Mouse (Mus musculus): ENCODE measurements around the gene Ntsr1. TPM values are rescaled to one million over a fixed set of nuclear protein-coding genes. Genes with fewer than 3 reads are reported as not detected.

Gene Ntsr1
- polyA plus RNA-seq, 1 experiment from 2014 or later, result 2.8 TPM

GRCm38 (mm10) chr2:180569028-180569643 is 69.4 kb downstream of the Ntsr1 start:
- H3K36me3 ChIP-seq, result no peaks in the 10 kb centered on the region
- WGBS, result 22% methylated on average over 3 of the region's 3 CpGs
- no peak overlapping the region for H3K9ac ChIP-seq
- peaks cover 16% of the 10 kb centered on the region for H3K27me3 ChIP-seq (replicated peaks)
- peaks cover 6% of the 10 kb centered on the region; the same call in 1 of the 2 replicates for H3K4me1 ChIP-seq (replicated peaks)
- no peak overlapping the region for H3K4me2 ChIP-seq (replicated peaks)
- H3K9me3 ChIP-seq, result no peaks in the 10 kb centered on the region
- H3K27ac ChIP-seq, result no peak overlapping the region
- ATAC-seq, result peak; percentile 67
- no peak overlapping the region for H3K4me3 ChIP-seq (replicated peaks)

- no peak for ATAC-seq
- no peak overlapping the region for H3K4me3 ChIP-seq (replicated peaks)
- H3K36me3 ChIP-seq, result no peaks in the 10 kb centered on the region
- 64% methylated on average over 4 of the region's 4 CpGs for WGBS
- no peaks in the 10 kb centered on the region for H3K4me1 ChIP-seq (replicated peaks)
- no peak overlapping the region for H3K27ac ChIP-seq
- H3K4me2 ChIP-seq (replicated peaks), result no peak overlapping the region
- H3K9ac ChIP-seq, result no peak overlapping the region
- H3K9me3 ChIP-seq, result no peaks in the 10 kb centered on the region
- peaks cover 18% of the 10 kb centered on the region for H3K27me3 ChIP-seq (replicated peaks)
These were observed 76.7 kb downstream of the Ntsr1 start for GRCm38 (mm10) chr2:180576482-180576881.

DNA sequence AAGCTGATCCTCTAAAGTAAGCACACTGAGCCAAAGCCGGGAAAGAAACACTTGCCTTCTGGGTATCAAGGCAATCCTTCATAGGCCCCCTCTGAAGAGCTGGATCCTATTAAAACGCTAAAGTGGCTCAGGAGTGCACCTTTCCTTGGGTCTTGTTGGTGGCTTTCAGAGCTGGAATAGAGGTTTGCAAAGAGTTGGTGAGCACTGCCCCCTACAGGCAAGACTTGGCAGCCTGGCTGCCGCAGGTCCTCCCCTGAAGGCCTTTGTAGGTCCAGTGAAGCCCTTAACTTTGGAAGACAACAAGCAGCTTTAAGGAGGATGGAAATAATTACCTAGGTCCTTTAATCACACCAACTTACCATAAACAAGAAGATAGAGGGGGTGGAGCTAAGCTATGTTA is 78.9 kb downstream of the Ntsr1 start:
- peaks cover 18% of the 10 kb centered on the region for H3K27me3 ChIP-seq (replicated peaks)
- H3K9ac ChIP-seq, result no peak overlapping the region
- H3K4me2 ChIP-seq (replicated peaks), result no peak overlapping the region
- H3K9me3 ChIP-seq, result no peaks in the 10 kb centered on the region
- no peak for ATAC-seq
- peaks cover 6% of the 10 kb centered on the region for H3K4me1 ChIP-seq (replicated peaks)
- no peak overlapping the region for H3K27ac ChIP-seq
- no peaks in the 10 kb centered on the region for H3K36me3 ChIP-seq
- no peak overlapping the region for H3K4me3 ChIP-seq (replicated peaks)
- 6% methylated on average over 3 of the region's 3 CpGs for WGBS

DNA sequence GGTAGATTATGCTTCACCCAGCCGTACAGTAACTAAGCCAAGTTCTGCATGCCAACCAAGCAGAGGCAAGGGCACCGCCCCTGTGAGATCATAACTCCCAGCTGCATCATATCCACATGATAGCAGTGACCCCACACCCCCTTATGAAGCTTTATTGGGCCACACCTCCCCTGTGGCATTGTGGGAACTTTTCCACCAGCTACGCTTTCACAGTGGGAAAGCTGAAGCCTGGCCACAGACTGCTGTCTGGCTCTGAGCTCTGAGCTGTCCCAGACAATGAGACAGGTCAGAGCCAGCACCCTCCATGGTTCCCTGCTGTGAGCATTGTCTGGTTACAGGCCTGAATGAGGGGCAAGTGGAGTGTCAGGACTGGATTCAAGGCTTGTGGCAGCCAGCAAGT is 81.2 kb downstream of the Ntsr1 start, which contains the start of gene Mrgbp:
Mrgbp (plus strand) TSS at position 303 of the 400 bp plus-strand sequence.
- H3K4me2 ChIP-seq (replicated peaks), result no peak within 1 kb of the TSS
- ATAC-seq, result no peak
- H3K9me3 ChIP-seq, result no peaks in the 10 kb centered on the region
- 69% methylated on average over 3 of the region's 3 CpGs for WGBS
- peaks cover 18% of the 10 kb centered on the region for H3K27me3 ChIP-seq (replicated peaks)
- no peak within 1 kb of the TSS for H3K27ac ChIP-seq
- H3K36me3 ChIP-seq, result peaks cover 13% of the 10 kb centered on the region
- no peak within 1 kb of the TSS for H3K4me3 ChIP-seq (replicated peaks)
- peaks cover 11% of the 10 kb centered on the region for H3K4me1 ChIP-seq (replicated peaks)
- H3K9ac ChIP-seq, result no peak within 1 kb of the TSS

DNA sequence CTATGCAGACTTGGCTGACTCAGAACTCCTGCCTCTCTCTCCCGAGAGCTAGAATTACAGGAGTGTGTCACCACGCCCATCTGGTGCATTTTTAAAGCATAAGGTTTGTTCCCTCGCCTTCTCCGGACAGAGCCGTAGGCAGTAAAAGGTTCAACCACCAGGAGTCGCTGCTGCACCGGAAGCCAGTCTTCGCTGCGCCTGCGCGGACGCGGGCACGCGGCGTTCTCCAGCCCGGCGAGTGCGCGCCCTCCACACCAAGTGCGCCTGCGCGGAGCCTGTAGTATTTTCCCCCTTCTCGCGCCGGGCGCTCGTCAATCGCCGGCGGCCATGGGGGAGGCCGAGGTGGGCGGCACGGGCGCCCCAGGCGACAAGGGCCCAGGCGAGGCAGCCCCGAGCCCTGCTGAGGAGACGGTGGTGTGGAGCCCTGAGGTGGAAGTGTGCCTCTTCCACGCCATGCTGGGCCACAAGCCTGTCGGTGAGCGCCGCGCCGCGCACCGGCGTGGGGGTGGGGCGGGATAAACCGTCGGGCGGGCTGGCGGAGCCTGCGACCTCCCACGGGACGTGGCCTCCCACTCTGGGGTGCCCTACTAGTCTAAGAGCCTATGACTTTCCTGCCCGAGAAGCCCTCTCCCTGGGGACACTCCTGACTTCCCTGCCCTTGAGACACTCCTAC is 82.8 kb downstream of the Ntsr1 start:
- Histone ChIP-seq H3K36me3 (peaks cover 20% of the 10 kb centered on the region), H3K9ac (peak overlapping the region; percentile 99), H3K4me1 (replicated peaks) (peaks cover 11% of the 10 kb centered on the region), H3K27me3 (replicated peaks) (peaks cover 9% of the 10 kb centered on the region), H3K9me3 (no peaks in the 10 kb centered on the region), H3K4me3 (replicated peaks) (peak overlapping the region; percentile 90), H3K27ac (0 out of 2 replicates have a peak overlapping the region, but pooled peaks have one; percentile 60), H3K4me2 (replicated peaks) (peak overlapping the region; percentile 75)
- WGBS, result under 1% methylated on average over 57 of the region's 57 CpGs
- peak; percentile 90 for ATAC-seq

DNA sequence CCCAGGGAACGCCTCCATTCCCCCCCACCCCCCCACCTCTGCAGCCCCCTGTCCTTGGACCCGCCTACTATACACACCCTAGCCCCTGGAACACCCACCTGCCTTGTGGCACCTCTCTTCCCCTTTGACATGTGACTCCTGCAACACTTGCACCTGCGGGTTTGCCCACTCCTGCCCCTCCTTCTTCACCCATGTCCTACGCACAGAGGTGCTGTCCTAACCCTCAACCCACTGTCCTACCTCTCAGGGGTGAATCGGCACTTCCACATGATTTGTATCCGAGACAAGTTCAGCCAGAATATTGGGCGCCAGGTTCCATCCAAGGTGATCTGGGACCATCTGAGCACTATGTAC is 83.4 kb downstream of the Ntsr1 start:
- Histone ChIP-seq H3K27me3 (replicated peaks) (peaks cover 4% of the 10 kb centered on the region; the same call in 1 of the 2 replicates), H3K36me3 (peaks cover 20% of the 10 kb centered on the region), H3K4me2 (replicated peaks) (peak overlapping the region; percentile 75), H3K4me1 (replicated peaks) (peaks cover 11% of the 10 kb centered on the region), H3K9me3 (no peaks in the 10 kb centered on the region), H3K4me3 (replicated peaks) (peak overlapping the region; percentile 90), H3K9ac (peak overlapping the region; percentile 99), H3K27ac (no peak overlapping the region)
- WGBS, result 20% methylated on average over 7 of the region's 7 CpGs
- no peak for ATAC-seq

GRCm38 (mm10) chr2:180588736-180589122 is 89.0 kb downstream of the Ntsr1 start:
- Histone ChIP-seq H3K4me1 (replicated peaks) (peaks cover 10% of the 10 kb centered on the region), H3K36me3 (peaks cover 35% of the 10 kb centered on the region), H3K4me2 (replicated peaks) (peak overlapping the region; percentile 65), H3K27me3 (replicated peaks) (no peaks in the 10 kb centered on the region), H3K4me3 (replicated peaks) (peak overlapping the region; percentile 62), H3K9me3 (no peaks in the 10 kb centered on the region), H3K9ac (peak overlapping the region; percentile 74; the same call in 1 of the 2 replicates), H3K27ac (peak overlapping the region; percentile 80)
- ATAC-seq, result no peak; the same call in 1 of the 2 replicates
- 47% methylated on average over 6 of the region's 6 CpGs for WGBS

DNA sequence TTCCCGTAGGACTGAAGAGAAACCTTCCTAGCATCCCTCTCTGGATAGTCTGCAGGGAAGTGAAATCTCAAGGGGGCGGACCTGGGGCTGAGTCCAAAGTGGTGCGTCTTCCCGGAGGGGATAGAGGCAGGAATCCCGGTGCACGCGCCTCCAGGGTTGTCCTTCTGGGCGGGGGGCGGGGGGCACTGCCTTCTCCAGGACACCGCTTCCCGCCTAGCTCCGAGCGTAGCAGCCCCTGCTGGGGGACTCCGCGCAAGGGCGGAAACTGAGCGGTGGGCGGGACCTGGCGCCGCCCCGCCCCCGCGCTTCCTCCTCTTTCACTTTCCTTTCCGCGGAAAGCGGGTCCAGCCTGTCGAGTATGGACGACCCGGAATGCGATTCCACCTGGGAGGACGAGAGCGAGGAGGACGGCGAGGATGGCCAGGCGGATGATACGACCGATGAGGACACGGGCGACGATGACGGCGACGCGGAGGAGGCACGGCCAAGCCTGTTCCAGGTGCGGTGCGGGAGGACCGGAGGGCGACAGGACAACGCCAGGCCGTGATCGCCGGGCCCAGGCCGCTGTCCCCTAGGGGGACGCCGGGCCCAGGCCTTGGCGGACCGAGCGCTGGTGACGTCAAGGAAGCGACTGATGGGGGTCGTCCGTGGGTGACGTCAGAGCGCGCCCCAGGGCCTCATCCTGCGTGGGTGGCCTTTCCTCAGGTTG is 89.5 kb downstream of the Ntsr1 start, which contains the start of gene Ogfr:
Ogfr (plus strand) TSS at position 123 of the 709 bp plus-strand sequence.
- H3K4me1 ChIP-seq (replicated peaks), result peaks cover 5% of the 10 kb centered on the region; the same call in 1 of the 2 replicates
- peak; percentile 95 for ATAC-seq
- peaks cover 35% of the 10 kb centered on the region for H3K36me3 ChIP-seq
- under 1% methylated on average over 67 of the region's 67 CpGs for WGBS
- H3K9me3 ChIP-seq, result no peaks in the 10 kb centered on the region
- peak within 1 kb of the TSS; percentile 80 for H3K27ac ChIP-seq
- peak within 1 kb of the TSS; percentile 74 for H3K9ac ChIP-seq
- peak within 1 kb of the TSS; percentile 65 for H3K4me2 ChIP-seq (replicated peaks)
- H3K27me3 ChIP-seq (replicated peaks), result no peaks in the 10 kb centered on the region
- peak within 1 kb of the TSS; percentile 62 for H3K4me3 ChIP-seq (replicated peaks)

Other genes with a start within 250 kb of the Ntsr1 start
- gene Rps21, start 242.6 kb upstream of the Ntsr1 start, polyA plus RNA-seq (2015; fragmentation: Nextera tagmentation; extraction: Ambion mirVana), result 577 and 672 TPM in 2 replicates
- gene Cables2, start 226.5 kb upstream of the Ntsr1 start, polyA plus RNA-seq (2015; fragmentation: Nextera tagmentation; extraction: Ambion mirVana), result 11.4 and 12.7 TPM in 2 replicates
- gene Rbbp8nl, start 210.1 kb upstream of the Ntsr1 start, polyA plus RNA-seq (2015; fragmentation: Nextera tagmentation; extraction: Ambion mirVana), result 2.8 and 3.8 TPM in 2 replicates
- gene Gata5, start 165.3 kb upstream of the Ntsr1 start, polyA plus RNA-seq (2015; fragmentation: Nextera tagmentation; extraction: Ambion mirVana), result 8.6 and 8.8 TPM in 2 replicates
- gene Slco4a1, start 43.7 kb upstream of the Ntsr1 start, polyA plus RNA-seq (2015; fragmentation: Nextera tagmentation; extraction: Ambion mirVana), result 2.3 and 2.8 TPM in 2 replicates
- 20.7 and 22.3 TPM in 2 replicates for gene Mrgbp, start 81.3 kb downstream of the Ntsr1 start, polyA plus RNA-seq (2015; fragmentation: Nextera tagmentation; extraction: Ambion mirVana)
- 42.1 and 44.2 TPM in 2 replicates for gene Ogfr, start 89.3 kb downstream of the Ntsr1 start, polyA plus RNA-seq (2015; fragmentation: Nextera tagmentation; extraction: Ambion mirVana)
- 5.5 and 6.7 TPM in 2 replicates for gene Col9a3, start 97.8 kb downstream of the Ntsr1 start, polyA plus RNA-seq (2015; fragmentation: Nextera tagmentation; extraction: Ambion mirVana)
- gene Tcfl5, start 142.7 kb downstream of the Ntsr1 start, polyA plus RNA-seq (2015; fragmentation: Nextera tagmentation; extraction: Ambion mirVana), result 0.13 TPM in 1 of 2 replicates, not detected in the other
- gene Dido1, start 210.0 kb downstream of the Ntsr1 start, polyA plus RNA-seq (2015; fragmentation: Nextera tagmentation; extraction: Ambion mirVana), result 22.8 and 23.2 TPM in 2 replicates
- gene Gid8, start 210.1 kb downstream of the Ntsr1 start, polyA plus RNA-seq (2015; fragmentation: Nextera tagmentation; extraction: Ambion mirVana), result 52.6 and 55.1 TPM in 2 replicates
- gene Slc17a9, start 225.3 kb downstream of the Ntsr1 start, polyA plus RNA-seq (2015; fragmentation: Nextera tagmentation; extraction: Ambion mirVana), result 2.3 and 4.6 TPM in 2 replicates